Mouse (Mus musculus) MEL (cell line): ENCODE data around the gene Zbtb18. TPM values are rescaled to one million over a fixed set of nuclear protein-coding genes. Genes with fewer than 3 reads are reported as not detected.
A peak's percentile ranks its signal among the peaks of the same experiment; 100 is the strongest.

Source experiments
- DNase-seq: peaks from one replicate; pipeline ENCODE4 v3.0.0; 2011; ENCODE audit warnings: low read depth, low spot score
- H3K27ac ChIP-seq: 2 replicates; pipeline ENCODE4 v1.5.1; 2012; ENCODE audit warnings: low read depth, mild to moderate bottlenecking, control low read depth, low read length, moderate library complexity; ENCODE audit not compliant: control insufficient read depth
- H3K27me3 ChIP-seq, 2 experiments: fragments of 150-350 bp in 1 of 2; sonication (generic) in 1 of 2; 2 replicates each; pipeline ENCODE4 v1.6.1; 2012; ENCODE audit warnings: low read length in 2 of 2, mild to moderate bottlenecking in 2 of 2, improper control_type of control experiment in 1 of 2, moderate library complexity in 1 of 2; ENCODE audit not compliant: insufficient read depth in 2 of 2, control insufficient read depth in 1 of 2
- H3K36me3 ChIP-seq, 2 experiments: 2 replicates each; pipeline ENCODE4 v1.6.1; 2012 to 2014; ENCODE audit warnings: low read length in 2 of 2, improper control_type of control experiment in 1 of 2, inconsistent platforms in 1 of 2, mild to moderate bottlenecking in 1 of 2; ENCODE audit not compliant: insufficient read depth in 2 of 2, control insufficient read depth in 1 of 2
- H3K4me1 ChIP-seq, 2 experiments: fragments of 150-350 bp in 1 of 2; sonication (generic) in 1 of 2; 2 replicates each; pipeline ENCODE4 v1.6.1; 2012; ENCODE audit warnings: low read length in 2 of 2, improper control_type of control experiment in 1 of 2, mild to moderate bottlenecking in 1 of 2; ENCODE audit not compliant: insufficient read depth in 2 of 2, control insufficient read depth in 1 of 2
- H3K4me3 ChIP-seq, 2 experiments: fragments of 150-350 bp in 1 of 2; sonication (generic) in 1 of 2; 2 replicates each; pipeline ENCODE4 v1.5.1; 2012; ENCODE audit warnings: low read depth in 2 of 2, low read length in 2 of 2, mild to moderate bottlenecking in 2 of 2, moderate library complexity in 2 of 2, control low read depth in 1 of 2, improper control_type of control experiment in 1 of 2; ENCODE audit not compliant: control insufficient read depth in 1 of 2, insufficient read depth in 1 of 2
- H3K79me2 ChIP-seq: 2 replicates; pipeline ENCODE4 v1.6.1; 2012; ENCODE audit warnings: mild to moderate bottlenecking, low read length, moderate library complexity; ENCODE audit not compliant: control insufficient read depth, poor library complexity, insufficient read depth
- H3K9ac ChIP-seq: 2 replicates; pipeline ENCODE4 v1.6.1; 2012; ENCODE audit warnings: low read depth, mild to moderate bottlenecking, control low read depth, low read length, moderate library complexity; ENCODE audit not compliant: control insufficient read depth, poor library complexity, severe bottlenecking
- H3K9me3 ChIP-seq: fragments of 150-350 bp; sonication (generic); replicated peaks from 2 replicates; pipeline ENCODE4 v1.6.1; 2012; ENCODE audit warnings: mild to moderate bottlenecking, low read length, improper control_type of control experiment, moderate library complexity; ENCODE audit not compliant: insufficient read depth
- BHLHE40 ChIP-seq: IDR thresholded peaks from 2 replicates; pipeline ENCODE4 v1.6.1; 2012; ENCODE audit warnings: low read depth, mild to moderate bottlenecking, inconsistent platforms, low read length, improper control_type of control experiment, borderline replicate concordance
- CHD1 ChIP-seq: IDR thresholded peaks from 2 replicates; pipeline ENCODE4 v1.6.1; 2012; ENCODE audit warnings: low read depth, mild to moderate bottlenecking, inconsistent platforms, low read length, improper control_type of control experiment
- CTCF ChIP-seq, 3 experiments: IDR thresholded peaks in 2 of 3; conservative IDR thresholded peaks in 1 of 3; 2 replicates each; pipeline ENCODE4 v1.5.1; 2011 to 2012; ENCODE audit warnings: low read length in 3 of 3, low read depth in 2 of 3, mild to moderate bottlenecking in 2 of 3, improper control_type of control experiment in 1 of 3, inconsistent platforms in 1 of 3, mixed read lengths in 1 of 3, moderate library complexity in 1 of 3; ENCODE audit not compliant: control insufficient read depth in 1 of 3, insufficient read depth in 1 of 3, poor library complexity in 1 of 3, severe bottlenecking in 1 of 3
- EP300 ChIP-seq, 2 experiments: IDR thresholded peaks; 2 replicates each; pipeline ENCODE4 v1.6.1; 2011; ENCODE audit warnings: improper control_type of control experiment in 2 of 2, low read length in 2 of 2, low read depth in 1 of 2, mild to moderate bottlenecking in 1 of 2
- KAT2A ChIP-seq: conservative IDR thresholded peaks from 2 replicates; pipeline ENCODE4 v1.6.1; 2012; ENCODE audit warnings: low read depth, low read length, improper control_type of control experiment, inconsistent platforms
- MEF2A ChIP-seq: IDR thresholded peaks from 2 replicates; pipeline ENCODE4 v1.6.1; 2014; ENCODE audit warnings: low read depth, mild to moderate bottlenecking, inconsistent platforms, low read length, improper control_type of control experiment; ENCODE audit not compliant: poor library complexity, insufficient replicate concordance, severe bottlenecking; ENCODE audit errors: extremely low read depth
- MYC ChIP-seq: IDR thresholded peaks from 2 replicates; pipeline ENCODE4 v1.6.1; 2011; ENCODE audit warnings: low read depth, mild to moderate bottlenecking, low read length, improper control_type of control experiment, moderate library complexity
- NELFE ChIP-seq: IDR thresholded peaks from 2 replicates; pipeline ENCODE4 v1.6.1; 2011; ENCODE audit warnings: low read depth, low read length, improper control_type of control experiment
- POLR2AphosphoS5 ChIP-seq: IDR thresholded peaks from 2 replicates; pipeline ENCODE4 v1.6.1; 2012; ENCODE audit warnings: low read depth, borderline replicate concordance, mild to moderate bottlenecking, inconsistent platforms, low read length, moderate library complexity, mixed read lengths
- RAD21 ChIP-seq: IDR thresholded peaks from 2 replicates; pipeline ENCODE4 v1.6.1; 2011; ENCODE audit warnings: mild to moderate bottlenecking, low read depth, low read length, improper control_type of control experiment
- RCOR1 ChIP-seq: IDR thresholded peaks from 2 replicates; pipeline ENCODE4 v1.6.1; 2012; ENCODE audit warnings: low read depth, mild to moderate bottlenecking, inconsistent platforms, low read length, improper control_type of control experiment
- SIN3A ChIP-seq: IDR thresholded peaks from 2 replicates; pipeline ENCODE4 v1.6.1; 2012; ENCODE audit warnings: low read length, improper control_type of control experiment, inconsistent platforms
- SMC3 ChIP-seq: IDR thresholded peaks from 2 replicates; pipeline ENCODE4 v1.6.1; 2011; ENCODE audit warnings: low read depth, low read length, improper control_type of control experiment
- TBP ChIP-seq: IDR thresholded peaks from 2 replicates; pipeline ENCODE4 v1.8.0; 2011; ENCODE audit warnings: low read depth, low read length, improper control_type of control experiment
- TCF12 ChIP-seq: IDR thresholded peaks from 2 replicates; pipeline ENCODE4 v1.6.1; 2014; ENCODE audit warnings: low read depth, mild to moderate bottlenecking, inconsistent platforms, low read length, improper control_type of control experiment, moderate library complexity
- UBTF ChIP-seq: IDR thresholded peaks from 2 replicates; pipeline ENCODE4 v1.6.1; 2012; ENCODE audit warnings: low read depth, mild to moderate bottlenecking, inconsistent platforms, low read length, improper control_type of control experiment, moderate library complexity, borderline replicate concordance; ENCODE audit not compliant: insufficient read depth
- USF1 ChIP-seq: IDR thresholded peaks from 2 replicates; pipeline ENCODE4 v1.6.1; 2014; ENCODE audit warnings: low read depth, mild to moderate bottlenecking, inconsistent platforms, low read length, improper control_type of control experiment, moderate library complexity
- ZKSCAN1 ChIP-seq: IDR thresholded peaks from 2 replicates; pipeline ENCODE4 v1.6.1; 2012; ENCODE audit warnings: low read depth, mild to moderate bottlenecking, inconsistent platforms, low read length, improper control_type of control experiment, moderate library complexity
- polyA plus RNA-seq, 2 experiments: library from polyadenylated mRNA; stranded (reverse) in 1 of 2; unstranded in 1 of 2; fragments of >175 nt in 1 of 2; fragments of >200 nt in 1 of 2; gene quantifications; 2 replicates each; pipeline versions ENCODE4 v1.2.1 to v1.2.4; 2012; ENCODE audit warnings: low replicate concordance in 2 of 2, low read depth in 1 of 2; ENCODE audit not compliant: insufficient read length in 2 of 2, insufficient read depth in 1 of 2, missing spikeins in 1 of 2
- total RNA-seq: library from RNA; depleted of rRNA; stranded (reverse); fragments of 300-350 nt; gene quantifications from 2 replicates; pipeline ENCODE4 v1.2.3, GENCODE M21; 2012; rRNA removed

Zbtb18 gene
- total RNA-seq (15.2 and 15.6 TPM in 2 replicates), polyA plus RNA-seq (10 to 100 TPM in 1 of 2 experiments, not detected in 1; 23.8 TPM)

GRCm38 (mm10) chr1:177442196-177442808, at the start of gene Zbtb18:
TSS of gene Zbtb18 (plus strand) at chr1:177442351.
- Histone ChIP-seq H3K4me1 (peaks cover 6 to 21% of the 10 kb centered on the region in 2 experiments), H3K79me2 (peaks cover 26% of the 10 kb centered on the region), H3K9ac (peak within 1 kb of the TSS; percentile 90), H3K27me3 (no peaks in the 10 kb centered on the region), H3K9me3 (no peaks in the 10 kb centered on the region), H3K4me3 (peak within 1 kb of the TSS; percentile 89 to 99), H3K36me3 (peaks cover 2 to 24% of the 10 kb centered on the region in 2 experiments; a peak in 3 of 4 replicates), H3K27ac (peak within 1 kb of the TSS; percentile 87)
- TF ChIP-seq TBP (no peak), UBTF (no peak), ZKSCAN1 (no peak), NELFE (no peak), RCOR1 (no peak)
- no peak for DNase-seq

GRCm38 (mm10) chr1:177397455-177397854, 44.7 kb upstream of the Zbtb18 start:
- no peak for DNase-seq
- Histone ChIP-seq H3K9me3 (no peaks in the 10 kb centered on the region), H3K79me2 (no peaks in the 10 kb centered on the region), H3K4me1 (no peaks in the 10 kb centered on the region), H3K36me3 (no peaks in the 10 kb centered on the region), H3K4me3 (no peak overlapping the region), H3K27ac (no peak overlapping the region), H3K27me3 (peaks cover 0 to 7% of the 10 kb centered on the region in 2 experiments; a peak in 3 of 4 replicates), H3K9ac (no peak overlapping the region)
- TF ChIP-seq EP300 (IDR thresholded peaks at IDR 0.05; ENCODE audit: low read depth in 1 of 2, low read length in 2 of 2) (no peak), MYC (no peak), BHLHE40 (no peak), TBP (no peak), CHD1 (no peak), SMC3 (no peak), USF1 (no peak), RAD21 (no peak), KAT2A (no peak), MEF2A (no peak), POLR2AphosphoS5 (no peak), CTCF (IDR thresholded peaks at IDR 0.05 in 2 of 3, conservative IDR thresholded peaks at IDR 0.05 in 1 of 3; ENCODE audit: control insufficient read depth in 1 of 3, insufficient read depth in 1 of 3, low read depth in 2 of 3, low read length in 3 of 3, poor library complexity in 1 of 3, severe bottlenecking in 1 of 3) (no peak), SIN3A (no peak), ZKSCAN1 (no peak), TCF12 (no peak)
